Mouse (Mus musculus) left cerebral cortex, adult 2 months (tissue): ENCODE measurements around the gene Foxd2. TPM values are rescaled to one million over a fixed set of nuclear protein-coding genes. Genes with fewer than 3 reads are reported as not detected.

ENCODE experiments used
- DNase-seq, 2 experiments: peaks; one replicate each; pipeline ENCODE4 v3.0.0; 2021 to 2022; ENCODE audit warnings: low spot score in 2 of 2, mixed read lengths in 1 of 2; ENCODE audit errors: extremely low spot score in 1 of 2
- H3K27ac ChIP-seq: fragments of 200-600 bp; 2 replicates; pipeline ENCODE4 v1.8.1; 2022
- H3K4me3 ChIP-seq: fragments of 200-600 bp; 2 replicates; pipeline ENCODE4 v1.8.1; 2022
- CTCF ChIP-seq: fragments of 200-600 bp; IDR thresholded peaks from 2 replicates; pipeline ENCODE4 v1.8.1; 2022; ENCODE audit warnings: antibody characterized with exemption, mild to moderate bottlenecking, moderate library complexity
- intact Hi-C: fragments of 180-260 bp; cut with DNase I; formaldehyde crosslinking; loops from one replicate; pipeline ENCODE4 v1.15.1; 2025
- total RNA-seq, 2 experiments: library from RNA; stranded (reverse); gene quantifications; 2 replicates each; pipeline ENCODE4 v1.2.3; 2021

Foxd2 gene
- total RNA-seq, 2 experiments from 2014 or later, result 0.35 to 0.63 TPM

DNA sequence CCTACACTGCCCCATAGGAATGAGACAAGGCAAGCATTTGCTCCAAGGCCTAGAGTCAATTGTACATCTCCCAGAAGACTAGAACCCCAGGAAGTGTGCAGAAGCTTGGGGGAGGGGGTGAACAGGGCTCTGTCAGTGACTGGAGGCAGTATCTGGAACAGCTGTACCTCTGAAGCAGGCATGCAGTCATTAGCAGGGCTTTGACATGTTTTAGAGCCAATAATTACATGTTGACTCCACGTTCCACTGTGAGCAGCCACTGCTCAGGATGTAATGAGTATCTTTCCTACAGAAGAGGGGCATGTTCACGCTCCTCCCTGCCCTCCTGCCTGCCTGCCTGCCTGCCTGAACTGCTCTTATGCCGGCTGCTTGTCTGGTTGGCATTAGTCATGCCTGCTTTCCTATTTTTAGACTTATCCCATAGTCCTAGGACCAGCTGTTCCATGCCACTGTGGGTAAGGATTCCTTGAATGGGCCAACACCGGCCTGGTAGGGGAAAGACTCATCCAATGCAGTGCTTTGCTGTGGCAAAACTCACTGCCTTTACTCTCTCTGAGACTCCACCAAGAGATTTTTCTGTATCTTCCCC lies 28.9 kb upstream of the Foxd2 start:
- no peak overlapping the region for H3K27ac ChIP-seq
- H3K4me3 ChIP-seq, result no peak overlapping the region
- intact Hi-C loops, result no loop called here
- no peak for TF ChIP-seq CTCF
- no peak for DNase-seq

DNA sequence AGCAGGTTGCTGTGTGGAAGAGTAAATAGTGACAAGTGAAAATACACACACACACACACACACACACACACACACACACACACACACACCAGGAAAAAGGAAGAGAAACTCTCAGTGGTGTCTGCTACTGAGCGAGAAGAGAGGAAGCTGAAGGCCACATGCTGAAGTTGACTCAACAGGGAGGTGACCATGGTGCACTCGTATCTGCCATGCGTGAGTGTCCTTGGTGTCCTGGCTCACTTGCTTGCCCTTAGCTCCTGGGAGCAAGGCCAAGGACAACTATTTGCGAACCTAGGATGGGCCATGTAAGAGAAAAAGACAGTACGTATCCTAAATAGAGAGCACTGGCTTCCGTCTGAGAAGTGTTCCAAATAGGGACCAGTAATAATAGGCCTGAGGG lies 25.5 kb upstream of the Foxd2 start:
- no peak for DNase-seq
- no peak overlapping the region for H3K4me3 ChIP-seq
- TF ChIP-seq CTCF, result no peak
- no peak overlapping the region for H3K27ac ChIP-seq
- intact Hi-C loops, result no loop called here

DNA sequence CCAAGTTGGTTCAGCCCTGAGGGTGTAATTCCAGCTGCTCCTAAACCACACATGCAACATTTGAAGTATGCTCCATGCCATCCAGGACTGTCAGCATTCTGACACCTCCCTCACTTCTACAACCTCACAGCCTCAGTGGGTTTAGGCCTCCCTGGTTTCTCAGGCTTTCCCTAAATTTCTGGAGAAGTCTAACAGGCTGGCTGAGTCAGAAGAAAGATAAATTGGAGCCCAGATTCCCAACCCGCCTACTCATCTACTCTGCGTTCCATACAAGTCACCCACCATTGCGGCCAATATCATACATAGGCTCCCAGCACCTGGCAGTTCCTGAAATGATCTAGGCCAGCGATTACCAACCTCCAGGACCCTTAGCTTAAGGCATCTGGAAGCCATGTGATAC lies 24.1 kb upstream of the Foxd2 start:
- H3K27ac ChIP-seq, result no peak overlapping the region
- DNase-seq, result no peak
- no peak for TF ChIP-seq CTCF
- H3K4me3 ChIP-seq, result no peak overlapping the region
- intact Hi-C loops, result no loop called here

DNA sequence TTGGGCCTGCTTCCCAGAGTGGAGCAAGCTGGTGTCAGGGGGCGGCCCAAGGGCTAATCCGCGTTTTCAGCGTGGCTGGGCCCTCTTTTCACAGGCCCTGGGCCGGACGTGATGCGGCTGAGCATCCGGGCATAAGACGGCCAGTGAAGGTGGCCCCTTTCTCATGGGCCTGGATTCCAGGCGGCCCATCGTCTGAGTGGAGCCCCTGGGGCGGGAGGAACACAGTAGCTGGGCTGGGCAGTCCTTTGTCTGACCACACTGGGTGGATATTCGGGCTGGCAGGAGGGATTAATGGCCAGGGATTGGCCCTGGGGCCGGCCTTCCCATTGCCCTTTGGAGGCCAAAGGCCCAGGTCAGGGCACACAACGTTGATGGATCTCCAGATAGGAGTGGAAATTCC lies 20.5 kb upstream of the Foxd2 start:
- no peak overlapping the region for H3K4me3 ChIP-seq
- DNase-seq, result no peak
- H3K27ac ChIP-seq, result no peak overlapping the region
- TF ChIP-seq CTCF, result no peak
- intact Hi-C loops, result no loop called here

DNA sequence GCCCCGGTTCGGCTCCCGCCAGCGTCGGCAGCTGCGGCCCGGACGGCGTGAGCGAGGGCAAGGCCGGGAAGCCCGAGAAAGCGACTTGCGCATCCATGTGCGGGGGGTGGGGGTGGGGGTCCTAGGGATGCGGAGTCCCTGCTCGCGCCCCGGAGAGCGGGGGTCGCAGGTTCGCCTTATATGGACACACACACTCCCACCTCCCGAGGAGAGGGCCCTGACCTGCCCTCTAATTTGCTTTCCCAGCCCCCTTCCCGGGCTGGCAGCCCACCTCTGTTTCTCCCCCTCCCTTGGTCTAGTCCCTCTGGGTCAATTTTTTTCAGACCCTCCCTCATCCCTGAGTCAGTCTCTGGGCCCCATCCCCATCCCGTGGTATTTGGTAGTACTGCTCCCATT lies 17.2 kb upstream of the Foxd2 start, which contains the start of gene Foxe3:
Gene Foxe3, minus strand, starts transcription at position 97 of the 396 bp plus-strand sequence.
- intact Hi-C loops, result no loop called here
- no peak for TF ChIP-seq CTCF
- H3K4me3 ChIP-seq, result 0 out of 2 replicates have a peak within 1 kb of the TSS, but pooled peaks have one; percentile 7
- DNase-seq, result no peak
- no peak within 1 kb of the TSS for H3K27ac ChIP-seq

DNA sequence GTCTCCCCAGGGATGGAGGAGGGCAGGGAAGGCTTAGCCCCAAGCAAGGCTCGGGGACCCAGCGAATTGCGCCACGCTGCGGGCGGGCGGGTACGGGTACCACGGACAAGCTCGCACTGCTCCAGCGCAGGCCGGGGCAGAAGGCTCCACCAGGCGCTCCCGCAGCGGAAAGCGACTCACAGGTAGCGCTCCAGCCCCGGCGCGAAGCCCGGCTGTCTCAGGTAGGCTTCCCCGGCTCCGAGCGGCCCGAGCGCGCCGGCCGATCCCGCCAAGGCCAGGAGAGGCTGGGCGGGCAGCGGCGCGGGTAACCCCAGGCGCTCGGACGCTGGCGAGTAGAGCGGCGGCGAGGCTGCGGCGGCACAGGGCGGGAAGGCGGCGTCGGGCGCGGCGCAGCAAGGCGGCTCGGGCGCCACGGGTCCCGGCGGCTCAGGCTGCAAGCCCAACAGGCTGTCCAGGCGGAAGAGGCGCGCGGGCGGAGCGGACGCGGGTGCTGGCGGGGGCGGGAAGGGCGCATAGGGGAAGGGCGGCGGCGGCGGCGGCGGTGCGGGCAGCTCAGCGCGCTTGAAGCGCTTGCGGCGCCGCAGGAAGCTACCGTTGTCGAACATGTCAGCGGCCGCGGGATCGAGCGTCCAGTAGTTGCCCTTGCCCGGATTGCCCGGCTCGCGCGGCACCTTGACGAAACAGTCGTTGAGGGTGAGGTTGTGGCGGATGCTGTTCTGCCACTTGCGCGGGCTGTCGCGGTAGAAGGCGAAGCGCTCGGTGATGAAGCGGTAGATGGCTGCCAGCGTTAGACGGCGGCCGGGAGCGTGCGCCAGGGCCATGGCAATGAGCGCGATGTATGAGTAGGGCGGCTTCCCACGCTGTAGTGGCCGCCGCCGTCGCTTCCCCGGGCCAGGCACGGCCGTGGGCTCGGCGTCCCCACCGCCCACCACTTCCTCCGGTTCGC lies 16.6 kb upstream of the Foxd2 start:
- intact Hi-C loops, result no loop called here
- no peak for DNase-seq
- H3K4me3 ChIP-seq, result 0 out of 2 replicates have a peak overlapping the region, but pooled peaks have one; percentile 7
- no peak for TF ChIP-seq CTCF
- H3K27ac ChIP-seq, result no peak overlapping the region

DNA sequence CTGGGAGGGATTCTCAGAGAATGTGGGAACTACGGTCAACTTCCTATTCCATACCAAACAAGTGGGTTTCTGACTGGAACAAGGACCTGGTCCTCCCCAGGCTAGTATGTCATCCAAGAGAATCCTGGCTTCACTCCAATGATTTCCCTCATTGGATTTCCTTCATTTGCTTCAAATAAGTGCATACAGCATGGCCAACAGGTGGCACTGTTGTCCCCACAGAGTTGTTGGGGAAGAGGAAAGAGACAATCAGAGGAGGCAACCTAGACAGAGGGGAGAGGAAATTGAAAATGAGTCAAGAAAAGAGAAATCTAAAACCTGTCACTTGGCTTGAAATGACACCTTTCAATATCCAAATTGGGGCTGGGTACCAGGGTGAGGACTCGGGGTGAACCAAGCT lies 8.4 kb upstream of the Foxd2 start:
- peak; percentile 55 for TF ChIP-seq CTCF
- intact Hi-C loops, result loop anchor here (1.0 kb wide), 1 partner anchor 30 kb away; no protein-coding TSS in a partner anchor
- no peak overlapping the region for H3K4me3 ChIP-seq
- DNase-seq, result no peak
- H3K27ac ChIP-seq, result no peak overlapping the region

DNA sequence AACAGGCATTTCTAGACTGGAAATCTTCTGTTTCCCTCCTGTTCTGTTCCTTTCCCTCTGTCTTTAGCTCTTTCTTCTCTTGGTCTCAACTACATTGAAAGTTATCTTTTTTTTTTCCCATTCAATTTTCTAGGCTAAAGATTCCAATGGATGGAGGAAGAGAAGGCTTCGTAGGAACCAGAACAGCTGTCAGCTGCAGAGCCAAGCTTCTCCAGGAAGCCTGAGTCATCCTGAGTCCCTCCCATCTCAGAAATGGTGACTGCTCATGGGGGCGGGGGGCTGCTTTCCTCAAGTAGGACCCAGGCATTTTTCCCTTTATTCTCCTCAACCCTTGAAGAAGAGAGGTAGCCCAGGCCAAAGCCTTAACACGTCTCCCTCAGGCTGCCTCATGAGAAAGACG lies 7.4 kb upstream of the Foxd2 start:
- intact Hi-C loops, result no loop called here
- Histone ChIP-seq H3K27ac (no peak overlapping the region), H3K4me3 (no peak overlapping the region)
- DNase-seq, result no peak
- TF ChIP-seq CTCF, result no peak

DNA sequence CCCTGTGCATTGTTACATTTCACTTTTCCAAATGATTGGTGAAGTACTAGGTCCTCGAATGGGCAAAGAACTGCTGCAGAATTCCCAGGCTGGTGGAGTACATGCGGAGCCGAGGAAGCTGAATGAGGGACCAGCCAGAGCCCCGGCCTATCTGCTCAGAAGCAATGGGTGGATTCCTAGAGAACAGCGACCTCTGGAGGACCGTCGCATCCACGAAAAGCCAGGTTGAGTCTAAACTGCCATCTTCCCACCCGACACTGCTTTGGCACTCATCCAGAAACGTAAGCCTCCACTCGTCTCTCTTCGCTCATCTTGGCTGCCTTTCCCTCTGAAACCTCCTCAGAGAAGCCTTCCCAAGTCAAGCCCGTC lies 4.9 kb upstream of the Foxd2 start:
- peak in 1 of 2 experiments; percentile 26 for DNase-seq
- Histone ChIP-seq H3K27ac (no peak overlapping the region), H3K4me3 (no peak overlapping the region)
- intact Hi-C loops, result loop anchor here (5.0 kb wide), 1 partner anchor 246 kb away; no protein-coding TSS in a partner anchor
- TF ChIP-seq CTCF, result peak; percentile 51

DNA sequence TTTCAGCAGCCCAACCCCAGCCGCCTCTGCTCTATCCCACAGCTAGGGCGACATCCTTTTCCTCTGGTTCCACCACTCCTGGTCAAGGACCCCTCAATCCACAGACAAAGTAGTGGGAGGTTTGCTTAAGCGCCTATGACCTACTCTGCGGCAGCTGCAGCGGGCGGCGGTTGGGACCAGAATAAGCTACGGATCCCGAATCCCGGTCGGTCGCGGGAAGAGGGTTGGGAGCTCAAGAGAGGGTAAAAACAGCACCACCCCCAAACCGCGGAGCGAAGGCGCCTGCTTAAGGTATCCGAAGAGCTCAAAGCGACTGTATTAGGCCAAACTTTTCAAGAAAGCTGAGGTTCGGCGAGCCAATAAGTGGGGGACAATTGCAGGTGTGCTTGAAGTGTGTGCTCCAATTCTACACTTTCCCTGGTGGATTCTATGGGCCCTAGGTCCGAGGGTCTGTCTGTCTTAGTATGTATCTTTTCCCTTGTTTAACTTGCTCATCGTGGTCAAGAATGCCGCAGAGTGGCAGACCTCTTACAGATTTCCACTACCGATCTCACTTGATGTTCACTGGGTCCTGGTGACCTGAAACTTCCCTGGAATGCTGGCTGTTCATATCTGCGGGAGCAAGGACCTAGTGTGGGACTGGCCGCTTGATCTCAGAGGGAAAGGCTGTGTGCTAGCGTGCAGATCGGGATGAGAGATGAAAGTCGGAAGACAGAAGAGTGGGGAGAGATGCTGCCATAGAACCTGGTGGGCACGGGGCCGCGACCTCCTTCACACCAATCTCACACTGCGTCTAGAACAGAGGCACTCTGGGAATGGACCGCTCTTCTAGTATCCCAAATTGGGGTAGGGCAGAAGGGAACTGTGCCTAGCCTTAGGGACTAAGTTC lies 4.3 kb upstream of the Foxd2 start:
- DNase-seq, result no peak
- TF ChIP-seq CTCF, result no peak
- H3K27ac ChIP-seq, result no peak overlapping the region
- H3K4me3 ChIP-seq, result no peak overlapping the region
- intact Hi-C loops, result loop anchor here (5.0 kb wide), 1 partner anchor 246 kb away; no protein-coding TSS in a partner anchor

DNA sequence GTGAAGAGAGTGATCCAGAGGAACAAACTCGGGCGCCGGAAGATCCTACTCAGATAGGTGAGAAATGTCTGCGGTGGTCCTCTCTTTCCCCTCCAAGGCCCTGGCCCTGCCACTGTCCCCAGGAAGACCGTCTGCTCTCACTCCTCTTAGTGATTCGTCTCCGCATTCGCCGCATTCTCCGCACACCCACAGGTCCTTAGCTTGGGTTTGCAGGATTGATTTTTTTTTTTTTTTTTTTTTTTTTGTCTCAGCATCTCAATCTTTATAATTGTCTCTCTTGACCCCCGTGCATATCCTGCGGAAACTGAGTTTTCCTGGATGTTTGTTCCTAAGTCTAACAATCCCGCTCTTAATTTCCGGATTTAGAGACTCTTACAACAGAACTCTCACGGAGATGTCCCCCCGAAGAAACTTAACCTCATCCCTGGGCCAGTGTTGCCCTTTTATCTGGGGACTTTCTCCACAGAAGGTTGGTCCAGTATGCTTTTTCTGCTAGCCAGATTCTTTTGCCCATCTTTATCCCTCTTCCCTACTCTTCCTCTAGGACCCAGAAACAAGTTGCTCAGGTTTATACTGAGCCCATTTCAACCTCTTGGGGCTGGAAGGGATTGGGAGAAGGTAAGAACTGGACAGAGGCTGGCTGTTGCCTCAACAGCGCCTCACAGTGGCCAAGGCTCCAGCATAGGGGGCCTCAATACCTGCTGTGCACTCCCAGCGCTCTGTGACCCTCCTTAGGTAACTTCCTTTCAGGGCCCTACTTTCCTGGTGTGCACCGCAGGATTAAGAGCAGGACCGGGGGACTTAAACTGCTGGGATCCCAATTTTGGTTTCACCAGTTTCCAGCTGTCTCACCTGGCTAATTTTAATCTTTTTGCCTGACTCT lies 1.2 kb upstream of the Foxd2 start:
- TF ChIP-seq CTCF, result peak; percentile 43
- no peak overlapping the region for H3K27ac ChIP-seq
- no peak for DNase-seq
- H3K4me3 ChIP-seq, result peak overlapping the region; percentile 32
- intact Hi-C loops, result loop anchor here (5.0 kb wide), 1 partner anchor 243 kb away; no protein-coding TSS in a partner anchor
